Mouse (Mus musculus) spleen, embryonic (tissue): Measurements from ENCODE around the gene Gm6367.
"Not testable (repeated sequence)": the region's sequence is repeated elsewhere in the genome, so short reads cannot be mapped to it uniquely, and the experiment has no call there.

ENCODE experiments used
- CTCF ChIA-PET: fragments of 350-600 bp; sonication (Branson Sonifier 250); formaldehyde crosslinking; loops from one replicate; lab custom pipeline; 2022; lab: Charles Lee

The Gm6367 gene

DNA sequence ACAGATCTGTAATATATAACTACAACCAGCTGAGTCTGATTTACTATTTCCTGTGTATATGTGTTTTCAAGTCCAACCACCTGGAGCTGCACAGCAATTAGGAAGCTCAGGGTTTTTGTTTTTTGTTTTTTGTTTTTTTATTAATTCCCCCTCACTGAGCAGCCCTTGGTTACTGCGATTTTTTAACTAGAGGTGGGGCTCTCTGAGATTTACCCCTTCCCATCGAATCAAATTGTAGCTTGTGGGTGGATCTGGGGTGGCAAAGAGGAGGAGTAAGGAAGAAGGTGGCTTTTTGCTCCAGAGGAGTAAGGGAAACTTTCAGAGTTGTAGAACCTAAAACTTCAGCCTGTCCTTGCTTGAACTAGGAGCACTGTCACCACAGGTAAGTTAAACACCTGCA is at the start of gene Gm6367:
Gene Gm6367, plus strand, starts transcription at position 301 of the 400 bp plus-strand sequence.
- CTCF ChIA-PET, result not testable (repeated sequence)
